In genomic region chr4:133614274-133614761, GRCm38 (mm10) we compare ENCODE assay signal across 1 mouse cellular context.
A peak's percentile ranks its signal among the peaks of the same experiment; 100 is the strongest.
TF ChIP-seq lines count a peak whose summit lies in the region.

No protein-coding gene starts in this region.

TF ChIP-seq in CH12.LX, 34 proteins besides CTCF, POLR2A, EP300 and RAD21:
- TF ChIP-seq NRF1 (IDR thresholded peaks at IDR 0.05; ENCODE audit: low read depth, low read length) (no peak), TCF12 (IDR thresholded peaks at IDR 0.05; ENCODE audit: low read depth, low read length) (no peak), ZMIZ1 (IDR thresholded peaks at IDR 0.05; ENCODE audit: low read depth, low read length) (no peak), CHD1 (IDR thresholded peaks at IDR 0.05; ENCODE audit: low read depth, low read length) (no peak), ETS1 (conservative IDR thresholded peaks at IDR 0.05; ENCODE audit: low read depth, low read length) (peak; percentile 38), E2F4 (IDR thresholded peaks at IDR 0.05; ENCODE audit: insufficient replicate concordance, low read depth, low read length) (no peak), POLR2AphosphoS2 (IDR thresholded peaks at IDR 0.05; ENCODE audit: low read depth, low read length) (no peak), HCFC1 (IDR thresholded peaks at IDR 0.05; ENCODE audit: low read depth, low read length) (no peak), KAT2A (IDR thresholded peaks at IDR 0.05; ENCODE audit: insufficient replicate concordance, low read length) (0 out of 2 replicates have a peak, but pooled peaks have one; percentile 45), USF1 (IDR thresholded peaks at IDR 0.05; ENCODE audit: low read depth, low read length) (no peak)
